Mouse (Mus musculus) spleen, postnatal 10 days (tissue): ENCODE results near the gene Lgr4.
"Not testable (repeated sequence)": the region's sequence is repeated elsewhere in the genome, so short reads cannot be mapped to it uniquely, and the experiment has no call there.

Source experiments
- DNase-seq, 2 experiments: peaks; one replicate each; pipeline ENCODE4 v3.0.0; 2021 to 2022; ENCODE audit warnings: low spot score in 2 of 2

The Lgr4 gene

DNA sequence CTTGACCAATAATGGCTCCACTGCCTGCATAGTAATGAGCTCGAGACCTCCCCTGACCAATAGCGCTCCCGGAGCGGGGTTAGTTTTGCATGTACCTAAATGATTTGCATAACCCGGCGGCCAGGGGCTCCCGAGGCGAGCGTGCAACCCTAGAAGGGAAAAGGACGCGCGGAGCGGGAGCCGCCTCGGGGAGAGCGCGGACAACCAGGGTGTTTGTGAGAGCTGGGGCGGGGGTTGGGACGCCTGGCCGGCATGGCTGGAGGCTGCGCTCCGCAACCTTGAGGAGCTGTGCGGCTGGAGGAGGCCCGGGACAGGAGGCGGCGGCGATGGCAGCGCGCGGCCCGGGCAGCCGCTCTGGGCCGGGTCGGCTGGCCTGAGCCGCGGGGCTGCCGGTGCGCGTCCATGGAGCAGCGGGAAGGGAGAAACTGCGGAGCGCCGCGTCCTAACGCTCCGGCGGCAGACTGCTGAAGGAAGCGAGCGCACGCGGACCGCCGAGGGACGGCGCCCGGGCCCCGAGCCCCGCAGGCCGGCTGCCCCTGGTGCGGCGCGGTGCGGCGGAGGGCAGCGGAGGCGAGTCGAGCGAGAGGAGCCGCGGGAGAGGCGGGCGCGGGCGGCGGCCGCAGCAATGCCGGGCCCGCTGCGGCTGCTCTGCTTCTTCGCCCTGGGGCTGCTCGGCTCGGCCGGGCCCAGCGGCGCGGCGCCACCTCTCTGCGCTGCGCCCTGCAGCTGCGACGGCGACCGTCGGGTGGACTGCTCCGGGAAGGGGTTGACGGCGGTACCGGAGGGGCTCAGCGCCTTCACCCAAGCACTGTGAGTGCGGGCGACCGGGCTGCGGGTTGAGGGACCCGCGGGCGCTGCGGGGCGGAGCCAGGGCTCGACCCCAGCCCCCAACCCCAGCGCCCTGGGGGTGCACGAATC lies at the start of gene Lgr4:
Gene Lgr4 (plus strand): TSS at position 152 of the 918 bp plus-strand sequence.
- DNase-seq: peak; percentile 61 to 81

DNA sequence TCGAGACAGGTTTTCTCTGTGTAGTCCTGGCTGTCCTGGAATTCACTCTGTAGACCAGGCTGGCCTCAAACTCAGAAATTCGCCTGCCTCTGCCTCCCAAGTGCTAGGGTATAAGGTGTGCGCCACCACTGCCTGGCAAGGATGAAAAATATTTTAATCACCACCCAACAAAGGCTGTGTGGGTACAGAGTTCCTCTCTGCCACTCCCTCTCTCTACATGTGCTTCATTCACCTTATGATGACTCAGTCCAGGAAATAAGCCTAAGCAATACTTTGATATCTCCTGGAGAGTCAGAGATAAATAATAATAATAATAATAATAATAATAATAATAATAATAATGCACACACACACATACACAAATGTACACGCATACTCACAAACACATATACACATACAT lies 38.0 kb upstream of the Lgr4 start:
- DNase-seq: not testable (repeated sequence)

DNA sequence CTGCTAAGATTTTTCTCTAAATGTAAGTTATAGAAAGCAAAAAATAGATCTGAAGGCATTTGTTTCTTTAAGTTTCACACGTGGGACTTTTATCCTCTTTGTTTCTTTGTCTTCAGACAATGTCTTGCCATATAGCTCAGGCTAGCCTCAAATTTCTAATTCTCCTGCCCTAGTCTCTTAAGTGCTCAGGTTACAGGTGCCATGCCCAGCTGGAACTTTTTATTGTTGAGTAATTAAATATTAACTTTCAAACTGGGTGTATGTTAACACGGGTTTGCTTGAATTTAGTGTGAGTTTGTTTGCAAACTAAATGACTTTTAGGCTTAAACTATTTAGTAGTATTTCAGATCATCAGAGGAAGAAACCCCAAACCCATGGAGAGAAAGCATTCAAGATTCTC lies 36.3 kb upstream of the Lgr4 start:
- no peak for DNase-seq

DNA sequence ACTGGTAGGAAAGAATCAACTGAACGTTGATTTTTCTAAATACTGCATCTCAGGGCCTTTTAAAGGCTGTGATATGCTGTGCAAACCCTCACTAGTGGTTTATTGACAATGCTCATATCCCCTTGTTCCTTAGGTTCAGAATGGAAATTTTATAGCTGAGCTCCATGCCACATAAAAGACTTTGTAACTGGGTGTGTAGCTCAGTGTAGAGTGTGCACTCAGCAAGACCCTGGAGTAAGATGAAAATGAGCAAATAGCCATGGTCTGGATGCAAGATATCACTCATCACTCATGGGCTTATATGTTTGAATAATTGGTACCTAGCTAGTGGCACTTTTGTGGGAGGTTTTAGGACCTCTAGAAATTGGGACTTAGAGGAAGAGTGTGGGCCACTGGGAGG lies 35.8 kb upstream of the Lgr4 start:
- DNase-seq: no peak

DNA sequence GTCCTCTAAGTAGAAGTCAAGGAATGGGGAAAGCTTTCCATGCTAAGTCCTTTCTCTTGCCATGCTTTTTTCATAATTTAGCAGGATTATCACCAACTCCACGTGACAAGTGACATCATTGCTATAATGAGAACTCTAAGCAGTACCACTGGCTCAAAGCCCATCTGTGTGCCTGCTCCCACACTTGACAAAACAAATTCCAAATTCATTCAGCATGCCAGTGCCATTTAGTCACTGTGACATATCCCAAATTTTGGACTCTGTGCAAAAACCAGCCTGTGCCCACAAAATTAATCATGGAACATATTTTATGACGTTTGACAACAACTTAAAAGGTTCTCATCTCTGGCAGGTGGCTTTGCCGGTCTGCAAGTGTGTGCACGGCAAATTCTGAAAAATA lies 33.3 kb upstream of the Lgr4 start:
- DNase-seq: no peak

DNA sequence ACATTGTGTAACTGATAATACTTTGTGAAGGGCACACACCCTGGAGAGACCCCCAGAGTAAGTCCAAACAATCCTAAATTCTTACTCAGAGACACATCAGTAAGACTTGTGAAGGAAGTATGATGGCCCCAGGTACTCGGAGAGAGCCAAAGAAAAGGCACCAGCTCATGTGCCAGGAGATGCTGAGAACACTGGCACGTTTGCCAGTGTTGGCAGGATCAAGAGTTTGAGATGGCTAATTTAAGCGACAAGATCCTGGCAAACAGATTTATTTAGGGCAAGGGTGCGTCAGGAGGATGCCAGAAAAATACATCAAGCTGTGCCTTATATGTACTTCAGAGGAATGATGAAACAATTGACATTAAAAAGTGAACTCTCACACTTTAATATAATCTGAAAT lies 32.9 kb upstream of the Lgr4 start:
- DNase-seq: no peak

DNA sequence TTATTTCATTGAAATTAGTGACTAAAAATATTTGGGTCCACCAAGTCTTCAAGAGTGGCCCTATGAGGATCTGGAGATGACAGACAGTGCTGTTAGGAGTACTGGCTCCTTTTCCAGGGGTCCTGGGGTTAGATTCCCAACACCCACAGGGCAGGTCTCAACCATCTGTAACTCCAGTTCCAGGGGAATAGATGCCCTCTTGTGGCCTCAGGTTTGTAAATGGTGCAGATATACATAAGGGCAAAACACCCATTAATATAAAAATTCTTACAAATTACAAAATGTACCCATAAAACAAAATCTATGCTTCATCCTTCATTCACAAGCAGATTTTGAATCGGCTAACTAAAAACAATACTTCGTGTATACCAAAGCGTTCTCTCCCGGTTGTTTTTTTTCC lies 27.4 kb upstream of the Lgr4 start:
- no peak for DNase-seq

DNA sequence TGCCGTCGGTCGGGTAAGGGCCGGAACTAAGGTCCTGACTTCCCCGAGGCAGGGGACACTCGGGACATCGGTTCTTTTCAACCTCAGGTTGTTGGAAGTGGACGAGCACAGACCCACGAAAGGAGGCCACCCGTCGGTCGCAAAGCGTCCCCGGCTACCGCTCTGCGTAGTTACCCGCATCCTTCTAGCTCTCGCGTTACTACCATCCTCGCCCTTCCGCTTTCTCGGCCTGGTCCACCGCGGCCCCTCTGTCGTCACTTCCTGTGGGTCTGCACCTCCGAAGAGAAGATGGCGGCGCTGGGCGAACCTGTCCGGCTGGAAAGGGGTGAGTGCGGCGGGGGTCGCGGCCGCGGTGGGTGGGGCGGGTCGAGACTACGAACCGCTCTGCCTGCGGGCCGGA lies 26.9 kb upstream of the Lgr4 start, which contains the start of gene Lin7c:
Gene Lin7c (plus strand): TSS at position 257 of the 400 bp plus-strand sequence.
- DNase-seq: peak; percentile 78 to 94

DNA sequence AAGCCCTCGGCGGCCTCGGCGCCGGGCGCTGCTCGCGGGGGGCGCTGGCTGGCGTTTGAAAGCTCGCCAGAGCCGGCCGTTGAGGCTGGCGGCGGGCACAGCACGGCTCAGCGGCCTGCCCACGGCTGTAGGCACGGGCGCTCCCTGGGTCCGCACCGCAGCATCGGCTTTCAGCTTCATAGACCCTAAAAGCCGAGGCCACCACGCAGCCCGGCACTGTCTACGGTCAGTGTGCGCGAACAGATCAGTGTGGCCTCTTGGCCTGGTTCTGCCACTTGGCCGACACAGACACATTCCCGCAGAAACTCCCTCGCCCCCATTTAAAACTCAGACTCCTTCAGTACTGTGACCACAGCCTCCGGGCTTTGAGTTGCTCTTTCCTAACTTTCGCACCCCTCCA lies 26.4 kb upstream of the Lgr4 start:
- DNase-seq: no peak

DNA sequence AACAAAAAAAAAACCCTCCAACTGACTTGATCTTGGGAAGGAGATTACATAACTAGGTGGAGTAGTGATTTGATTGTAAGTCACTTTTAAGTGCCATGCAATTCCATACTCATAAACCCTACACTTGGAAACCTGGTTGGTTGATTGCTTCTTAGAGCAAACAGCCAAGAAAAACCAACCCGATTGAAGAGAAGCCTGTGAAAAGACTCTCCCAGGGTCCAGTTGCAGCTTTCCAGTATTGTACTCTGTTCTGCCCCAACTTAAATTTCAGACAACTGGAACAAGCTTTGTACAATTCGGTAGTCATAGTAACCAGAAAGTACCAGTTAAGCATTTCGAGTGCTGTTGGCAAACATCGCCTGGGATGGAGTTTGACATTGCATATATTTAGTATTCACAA lies 26.0 kb upstream of the Lgr4 start:
- DNase-seq: no peak

DNA sequence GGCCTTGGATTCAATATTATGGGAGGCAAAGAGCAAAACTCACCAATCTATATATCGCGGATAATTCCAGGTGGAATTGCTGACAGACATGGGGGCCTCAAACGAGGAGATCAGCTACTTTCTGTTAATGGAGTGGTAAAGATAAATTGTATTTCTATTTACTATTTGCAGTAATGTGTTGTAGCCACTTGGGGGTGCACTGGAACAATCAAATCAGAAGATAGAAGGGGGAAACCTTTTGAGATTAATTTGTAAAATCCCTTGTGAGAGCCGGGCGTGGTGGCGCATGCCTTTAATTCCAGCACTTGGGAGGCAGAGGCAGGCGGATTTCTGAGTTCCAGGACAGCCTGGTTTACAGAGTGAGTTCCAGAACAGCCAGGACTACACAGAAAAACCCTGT lies 21.1 kb upstream of the Lgr4 start:
- no peak for DNase-seq

DNA sequence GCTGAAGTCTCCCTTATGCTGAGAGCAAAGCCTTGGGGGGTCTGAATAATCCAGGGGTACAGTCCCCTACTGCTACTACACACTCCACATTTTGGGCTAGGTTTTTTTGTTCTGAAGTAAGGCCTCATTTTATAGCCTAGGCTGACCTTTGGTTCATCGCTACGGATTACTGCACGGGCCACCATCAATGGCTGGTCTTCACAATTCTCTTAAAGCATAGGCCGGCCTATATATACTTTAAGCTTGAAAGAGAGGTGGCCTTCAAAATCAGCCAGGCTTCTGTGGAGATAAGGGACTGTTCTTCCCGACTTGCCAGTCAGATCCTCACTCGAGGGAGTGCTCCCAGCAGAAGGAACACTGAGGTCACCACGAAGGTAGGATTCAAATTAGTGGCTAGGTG lies 14.6 kb upstream of the Lgr4 start:
- DNase-seq: no peak

DNA sequence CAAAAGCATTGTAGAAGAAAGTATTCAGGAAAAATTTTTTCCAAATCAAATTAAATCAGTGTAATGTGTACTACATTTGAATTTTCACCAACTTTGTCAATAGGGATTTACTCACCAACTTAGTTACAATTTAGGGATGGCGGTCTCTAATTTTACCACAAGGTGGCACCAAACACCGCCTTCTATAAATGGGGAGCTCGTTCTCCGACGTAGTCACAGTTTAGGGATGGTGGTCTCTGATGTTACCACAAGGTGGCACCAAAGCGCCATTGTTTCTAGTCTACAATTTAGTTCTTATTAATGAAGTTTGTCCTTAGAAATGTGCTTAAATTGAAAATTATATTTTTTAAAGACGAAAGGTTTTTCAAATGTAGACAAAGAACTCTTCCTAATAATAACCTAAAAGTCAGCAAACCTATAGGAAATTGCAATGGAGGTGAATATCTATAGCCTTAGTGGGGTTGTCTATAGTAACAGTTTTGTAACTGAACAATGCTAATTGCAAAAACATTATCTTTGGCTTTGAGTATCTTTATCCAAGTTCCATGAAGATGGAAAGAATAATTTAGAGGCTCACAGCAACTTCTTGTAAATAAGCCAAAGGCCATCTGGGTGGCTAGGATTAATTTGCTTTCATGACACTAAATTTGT lies 13.2 kb upstream of the Lgr4 start:
- DNase-seq: peak; percentile 56 to 85

DNA sequence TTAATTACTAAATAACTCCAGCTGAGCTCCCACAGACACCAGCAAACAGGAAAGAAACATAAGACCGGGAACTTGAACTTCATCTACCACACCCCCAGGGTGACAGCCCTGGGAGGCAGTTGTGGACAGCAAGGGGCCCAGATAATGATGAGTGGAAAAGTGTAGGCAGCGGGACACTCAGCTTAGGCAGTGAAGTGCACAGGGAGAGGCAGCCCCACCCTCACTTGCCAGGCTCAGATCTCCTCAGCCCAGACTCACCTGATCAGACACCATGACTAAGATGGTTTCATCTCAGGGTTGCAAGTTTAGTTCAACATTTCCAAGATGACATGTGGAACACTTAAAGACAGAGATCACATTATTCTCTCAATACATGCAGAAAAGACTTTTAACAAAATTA lies 8.3 kb upstream of the Lgr4 start:
- DNase-seq: no peak

DNA sequence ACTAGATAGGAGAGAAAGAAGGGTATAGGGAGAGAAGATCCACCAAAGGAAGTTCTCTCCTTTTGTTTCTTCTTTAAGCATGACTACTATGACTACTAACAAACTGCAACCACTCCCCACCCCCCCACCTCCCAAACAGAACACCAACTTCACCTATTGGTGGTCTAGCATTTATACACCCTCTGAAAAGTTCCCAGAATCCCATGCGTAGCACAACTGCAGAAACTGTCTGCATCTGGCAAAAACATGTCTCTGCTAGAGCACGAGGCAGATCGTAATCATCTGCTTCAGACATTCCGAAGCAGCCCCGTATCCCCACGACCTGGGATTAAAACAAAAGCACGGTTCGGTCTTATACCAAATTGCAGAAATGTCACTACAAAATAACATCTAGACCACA lies 5.2 kb upstream of the Lgr4 start:
- DNase-seq: no peak

DNA sequence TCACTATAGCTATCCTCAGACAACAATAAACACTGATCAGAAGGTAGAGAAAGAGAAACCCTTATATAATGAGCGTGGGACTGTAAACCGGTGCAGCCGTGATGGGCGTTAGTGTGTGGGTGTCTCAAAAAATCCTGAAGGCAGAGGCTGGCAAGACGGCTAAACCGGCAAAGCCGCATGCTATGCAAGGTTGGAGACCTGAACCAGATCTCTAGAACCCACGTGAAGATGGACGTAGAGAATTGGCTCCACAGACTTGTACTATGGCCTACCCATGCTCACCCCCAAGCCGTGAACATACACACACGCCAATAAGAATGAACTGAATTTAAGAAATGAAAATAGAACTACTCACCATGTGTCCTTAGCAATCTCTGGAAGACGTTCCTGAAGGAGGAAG lies 4.7 kb upstream of the Lgr4 start:
- no peak for DNase-seq

DNA sequence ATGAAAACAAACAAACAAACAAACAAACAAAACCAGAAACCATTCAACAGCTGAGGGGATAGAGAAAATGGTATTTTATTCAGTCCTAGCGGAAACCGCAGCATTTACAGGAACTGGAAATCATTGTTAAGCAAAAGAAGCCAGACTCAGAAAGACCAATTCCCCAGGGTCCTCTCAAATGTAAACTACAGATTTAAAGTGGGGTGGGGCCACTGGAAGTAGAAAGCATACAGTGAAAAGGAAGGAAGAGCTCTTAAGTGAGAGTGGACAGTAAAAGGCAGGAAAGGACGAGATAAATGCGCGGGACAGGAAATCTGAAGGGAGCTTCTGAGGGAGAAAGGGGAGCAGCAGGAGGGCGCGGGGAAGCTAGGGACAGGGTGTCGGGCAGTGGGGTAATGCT lies 4.2 kb upstream of the Lgr4 start:
- no peak for DNase-seq

DNA sequence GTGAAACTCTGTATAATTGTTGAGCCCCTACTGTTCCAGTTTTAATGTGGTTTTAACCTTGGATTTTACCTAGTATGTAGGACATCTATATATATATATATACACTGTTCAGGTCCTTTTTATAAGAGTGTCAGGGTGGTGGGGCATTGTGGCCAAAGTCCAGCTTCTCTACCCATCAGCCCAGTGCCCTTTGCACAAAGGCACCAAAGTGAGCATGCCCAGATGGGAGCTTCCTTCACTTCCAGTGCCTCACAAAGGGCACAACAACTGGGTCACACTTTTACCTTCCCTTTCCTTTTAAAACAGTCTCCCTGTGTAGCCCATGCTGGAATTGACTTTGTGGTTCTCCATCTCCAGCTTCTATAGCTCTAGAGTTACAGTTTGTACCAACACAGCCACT lies 2.8 kb upstream of the Lgr4 start:
- no peak for DNase-seq

DNA sequence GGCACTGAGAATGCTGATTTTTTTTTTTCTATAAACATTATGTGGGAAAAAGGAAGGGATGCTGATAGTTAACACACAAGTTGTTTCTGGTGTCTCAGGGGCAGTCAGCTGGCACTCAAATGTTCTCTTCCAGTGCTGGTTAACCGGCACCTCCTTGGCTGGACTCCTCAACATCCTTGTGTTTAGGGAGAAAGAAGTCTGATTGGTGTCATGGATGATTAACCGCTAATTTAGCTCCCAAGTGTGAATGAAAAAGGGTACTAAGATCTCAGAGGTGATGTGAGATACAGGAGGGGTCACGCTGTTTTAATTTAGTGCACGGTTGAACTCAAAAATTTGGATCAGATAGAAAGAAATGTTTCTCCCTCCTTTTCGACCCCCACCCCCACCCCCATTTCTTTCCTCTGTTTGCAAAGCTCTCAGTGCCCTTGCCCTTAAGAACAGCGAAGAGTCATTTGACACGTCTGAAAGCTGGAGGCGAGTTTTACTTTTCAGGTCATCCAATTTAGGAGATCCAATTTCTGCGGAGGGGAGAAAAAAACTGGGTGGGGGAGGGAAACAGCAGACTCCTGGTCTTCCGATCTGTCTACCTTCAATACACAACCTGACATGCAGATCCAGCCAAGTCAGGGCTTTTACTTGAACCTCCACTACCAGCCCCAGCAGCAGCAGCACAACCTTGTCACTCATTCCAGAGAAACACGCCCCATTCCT lies 508 bp upstream of the Lgr4 start:
- no peak for DNase-seq

DNA sequence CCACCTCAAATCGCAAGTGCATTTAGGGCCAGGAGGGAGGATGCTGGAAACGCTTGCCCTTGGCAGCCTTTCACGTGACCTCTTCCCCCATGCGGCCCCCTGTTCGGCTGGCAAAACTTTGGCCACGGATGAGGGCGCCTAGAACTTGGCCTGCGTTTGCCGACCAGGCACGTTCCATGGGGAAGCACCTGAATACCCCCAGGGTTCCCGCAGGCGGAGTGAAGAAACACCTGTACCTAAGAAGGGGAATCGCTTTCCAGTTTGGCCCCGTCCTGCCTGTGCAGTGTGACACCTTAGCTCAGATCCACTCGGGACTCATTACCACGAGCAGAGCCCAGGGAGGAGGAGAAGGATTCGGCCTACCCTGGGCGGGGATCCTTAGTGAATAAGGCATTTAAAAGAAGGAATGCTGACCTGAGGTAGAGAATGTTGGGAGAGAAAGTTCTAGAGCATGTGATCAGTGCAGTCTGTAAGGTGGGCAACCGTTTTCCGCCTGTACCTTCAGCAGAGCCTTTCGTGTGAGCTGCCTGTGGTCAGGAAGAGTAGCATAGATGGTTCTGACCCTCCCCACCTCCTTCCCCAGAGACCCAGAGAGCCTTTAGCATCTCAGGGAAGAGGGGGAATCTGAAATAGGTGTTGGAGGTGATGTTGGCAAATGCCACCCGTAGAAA lies 1.3 kb downstream of the Lgr4 start:
- DNase-seq: no peak

DNA sequence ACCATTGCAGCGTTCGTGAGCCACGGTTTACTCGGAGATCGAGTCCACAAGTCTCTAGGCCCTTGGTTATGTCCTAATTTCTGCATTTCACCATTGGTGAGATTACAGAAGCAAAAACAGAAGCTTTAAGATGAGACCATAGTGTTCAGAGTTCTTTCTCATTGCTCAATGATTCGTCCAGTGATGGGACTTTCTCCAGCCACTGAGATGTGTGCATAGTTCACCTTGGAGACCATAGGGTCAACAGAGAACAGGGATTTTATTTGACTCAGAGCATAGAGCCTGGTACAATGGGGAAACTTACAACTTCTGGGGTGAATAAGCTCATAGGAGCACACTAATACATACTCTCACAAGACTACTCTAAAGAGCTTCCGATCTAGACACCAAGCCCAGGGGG lies 3.0 kb downstream of the Lgr4 start:
- no peak for DNase-seq
